Mouse (Mus musculus): ENCODE measurements around the gene Ier3. TPM values are rescaled to one million over a fixed set of nuclear protein-coding genes. Genes with fewer than 3 reads are reported as not detected.

The Ier3 gene
- polyA plus RNA-seq, 1 experiment from 2014 or later: 205 TPM

DNA sequence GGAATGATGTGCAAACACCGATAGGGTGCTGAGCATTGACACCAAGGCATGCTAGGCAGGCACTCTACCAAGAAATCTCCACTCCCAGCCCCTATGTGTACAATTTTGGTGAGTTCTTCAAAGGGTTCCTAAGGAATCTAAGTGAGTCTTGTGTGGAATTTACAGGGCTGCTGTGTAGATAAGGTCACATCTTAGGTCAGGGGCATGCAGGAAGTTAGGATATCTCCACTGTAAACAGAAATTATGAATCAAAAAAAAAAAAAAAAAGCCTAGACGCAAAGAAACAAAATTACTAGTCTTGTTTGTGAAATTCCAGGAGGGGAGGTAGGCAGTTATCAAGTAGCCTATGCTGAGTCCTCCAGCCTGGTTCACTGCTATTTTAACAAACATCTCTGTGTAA, 28.6 kb upstream of the Ier3 start:
- TF ChIP-seq CTCF (IDR thresholded peaks at IDR 0.05): no peak
- peak; percentile 67 for TF ChIP-seq EP300 (IDR thresholded peaks at IDR 0.05)
- WGBS: 29% methylated on average over 2 of the region's 2 CpGs

DNA sequence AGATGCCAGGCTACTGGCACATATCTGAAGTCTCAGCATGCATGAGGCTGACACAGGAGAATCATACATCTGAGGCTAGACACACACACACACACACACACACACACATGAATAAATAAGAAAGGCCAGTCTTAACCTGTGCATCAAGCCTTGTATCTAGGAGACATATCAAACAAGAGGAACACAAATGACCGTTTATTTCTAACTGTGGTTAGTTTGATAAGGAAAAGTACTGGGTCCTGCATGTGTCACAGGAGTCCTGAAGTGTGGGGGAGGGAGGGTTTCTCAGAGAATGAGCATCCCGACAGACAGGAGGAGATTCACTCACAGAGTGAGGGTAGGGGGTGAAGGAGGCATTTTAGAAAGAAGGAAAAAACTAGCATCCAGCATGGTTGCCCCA, 26.4 kb upstream of the Ier3 start:
- Histone ChIP-seq H3K27ac (ENCODE audit: low read length) (no peak overlapping the region), H3K36me3 (ENCODE audit: insufficient read depth, low read length) (no peaks in the 10 kb centered on the region), H3K4me3 (ENCODE audit: low read depth, low read length) (no peak overlapping the region), H3K9me3 (ENCODE audit: low read length) (no peaks in the 10 kb centered on the region), H3K4me1 (ENCODE audit: insufficient read depth, low read depth, low read length) (no peaks in the 10 kb centered on the region), H3K9ac (replicated peaks; ENCODE audit: low read depth) (no peak overlapping the region), H3K27me3 (replicated peaks; ENCODE audit: insufficient read depth, low read length) (no peaks in the 10 kb centered on the region), H3K4me2 (replicated peaks; ENCODE audit: low read depth, low read length) (no peak overlapping the region)
- TF ChIP-seq CTCF (IDR thresholded peaks at IDR 0.05): no peak
- no peak for TF ChIP-seq EP300 (IDR thresholded peaks at IDR 0.05)
- WGBS: 27% methylated on average over 2 of the region's 2 CpGs
- ATAC-seq: no peak
- no peak for DNase-seq (ENCODE audit: low spot score)

More for the DNA sequence above, 28.6 kb upstream of the Ier3 start:
- peak; percentile 50; the same call in 1 of the 2 replicates for ATAC-seq
- no peak overlapping the region for H3K4me2 ChIP-seq (replicated peaks; ENCODE audit: low read depth, low read length)
- no peaks in the 10 kb centered on the region for H3K36me3 ChIP-seq (ENCODE audit: insufficient read depth, low read length)
- no peak overlapping the region for H3K27ac ChIP-seq (ENCODE audit: low read length)
- H3K4me1 ChIP-seq (ENCODE audit: insufficient read depth, low read depth, low read length): no peaks in the 10 kb centered on the region
- no peak overlapping the region for H3K9ac ChIP-seq (replicated peaks; ENCODE audit: low read depth)
- H3K4me3 ChIP-seq (ENCODE audit: low read depth, low read length): no peak overlapping the region
- DNase-seq (ENCODE audit: low spot score): no peak
- H3K27me3 ChIP-seq (replicated peaks; ENCODE audit: insufficient read depth, low read length): no peaks in the 10 kb centered on the region
- H3K9me3 ChIP-seq (ENCODE audit: low read length): no peaks in the 10 kb centered on the region

DNA sequence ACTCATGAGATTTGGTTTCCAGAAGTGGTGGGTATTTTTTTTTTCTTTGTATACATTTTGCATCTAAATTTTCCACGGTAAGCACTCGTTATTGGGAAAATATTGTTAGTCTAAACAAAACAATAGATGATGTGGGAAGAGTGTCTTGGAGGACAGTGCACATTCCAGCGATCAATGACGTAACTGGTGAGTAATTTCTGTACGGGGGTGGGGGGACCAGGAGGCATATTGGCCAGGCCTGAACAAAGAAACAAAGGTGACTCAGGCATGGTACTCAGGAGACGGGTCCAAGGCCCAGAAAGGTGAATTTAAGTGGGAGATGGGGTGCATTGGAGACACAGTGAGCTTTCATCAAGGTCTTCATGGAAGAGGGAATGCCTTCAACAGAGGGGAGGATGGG, 25.8 kb upstream of the Ier3 start:
- no peak overlapping the region for H3K4me3 ChIP-seq (ENCODE audit: low read depth, low read length)
- no peak overlapping the region for H3K4me2 ChIP-seq (replicated peaks; ENCODE audit: low read depth, low read length)
- no peak overlapping the region for H3K9ac ChIP-seq (replicated peaks; ENCODE audit: low read depth)
- no peak for DNase-seq (ENCODE audit: low spot score)
- H3K36me3 ChIP-seq (ENCODE audit: insufficient read depth, low read length): no peaks in the 10 kb centered on the region
- no peaks in the 10 kb centered on the region for H3K27me3 ChIP-seq (replicated peaks; ENCODE audit: insufficient read depth, low read length)
- WGBS: 67% methylated on average over 6 of the region's 6 CpGs
- no peaks in the 10 kb centered on the region for H3K9me3 ChIP-seq (ENCODE audit: low read length)
- ATAC-seq: no peak
- H3K27ac ChIP-seq (ENCODE audit: low read length): no peak overlapping the region
- no peak for TF ChIP-seq CTCF (IDR thresholded peaks at IDR 0.05)
- no peak for TF ChIP-seq EP300 (IDR thresholded peaks at IDR 0.05)
- H3K4me1 ChIP-seq (ENCODE audit: insufficient read depth, low read depth, low read length): peaks cover under 1% of the 10 kb centered on the region; the same call in 1 of the 2 replicates

DNA sequence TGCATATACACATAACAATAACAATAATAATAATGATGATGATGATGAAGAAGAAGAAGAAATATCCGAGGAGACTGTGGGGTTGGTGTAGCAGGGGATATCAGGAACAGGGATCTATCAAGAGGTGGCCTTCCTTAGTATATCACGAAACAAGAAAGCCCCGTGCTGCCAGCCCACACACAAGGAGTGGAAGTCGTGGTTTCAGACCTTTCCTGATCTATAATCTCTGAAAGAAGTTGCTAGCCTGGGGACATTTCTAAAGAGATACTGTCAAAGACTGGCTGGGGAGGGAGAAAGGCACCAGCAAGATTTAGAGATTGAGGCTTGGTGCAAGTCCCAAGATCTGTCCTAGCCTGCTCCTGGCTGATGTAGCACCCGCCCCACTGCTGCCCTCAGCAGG, 24.6 kb upstream of the Ier3 start:
- Histone ChIP-seq H3K4me1 (ENCODE audit: insufficient read depth, low read depth, low read length) (peaks cover 3% of the 10 kb centered on the region; the same call in 1 of the 2 replicates), H3K4me2 (replicated peaks; ENCODE audit: low read depth, low read length) (no peak overlapping the region), H3K9me3 (ENCODE audit: low read length) (no peaks in the 10 kb centered on the region), H3K27ac (ENCODE audit: low read length) (no peak overlapping the region), H3K9ac (replicated peaks; ENCODE audit: low read depth) (no peak overlapping the region), H3K36me3 (ENCODE audit: insufficient read depth, low read length) (no peaks in the 10 kb centered on the region), H3K4me3 (ENCODE audit: low read depth, low read length) (no peak overlapping the region), H3K27me3 (replicated peaks; ENCODE audit: insufficient read depth, low read length) (no peaks in the 10 kb centered on the region)
- TF ChIP-seq CTCF (IDR thresholded peaks at IDR 0.05): no peak
- no peak for TF ChIP-seq EP300 (IDR thresholded peaks at IDR 0.05)
- no peak for DNase-seq (ENCODE audit: low spot score)
- ATAC-seq: no peak
- WGBS: 60% methylated on average over 5 of the region's 5 CpGs

DNA sequence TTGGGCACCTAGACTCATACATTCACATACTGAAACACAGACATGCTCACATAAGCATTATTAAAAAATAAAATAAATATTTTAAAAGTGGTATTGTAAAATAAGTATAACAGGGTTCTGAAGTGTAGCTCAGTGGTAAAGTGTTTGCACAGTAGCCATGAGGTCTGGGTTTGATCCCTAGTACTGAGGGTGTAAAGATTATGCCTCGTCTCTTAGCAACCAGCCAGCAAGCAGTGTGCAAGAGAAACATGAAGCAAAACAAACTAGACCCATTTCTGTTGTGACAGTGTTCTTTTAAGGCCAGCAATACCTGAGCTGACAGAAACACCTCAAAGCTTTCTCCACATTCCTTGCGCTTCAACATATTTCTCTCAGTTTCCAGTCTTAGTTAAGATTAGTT, 20.6 kb upstream of the Ier3 start:
- 76% methylated on average over 2 of the region's 2 CpGs for WGBS
- H3K4me1 ChIP-seq (ENCODE audit: insufficient read depth, low read depth, low read length): peaks cover 3% of the 10 kb centered on the region; the same call in 1 of the 2 replicates

DNA sequence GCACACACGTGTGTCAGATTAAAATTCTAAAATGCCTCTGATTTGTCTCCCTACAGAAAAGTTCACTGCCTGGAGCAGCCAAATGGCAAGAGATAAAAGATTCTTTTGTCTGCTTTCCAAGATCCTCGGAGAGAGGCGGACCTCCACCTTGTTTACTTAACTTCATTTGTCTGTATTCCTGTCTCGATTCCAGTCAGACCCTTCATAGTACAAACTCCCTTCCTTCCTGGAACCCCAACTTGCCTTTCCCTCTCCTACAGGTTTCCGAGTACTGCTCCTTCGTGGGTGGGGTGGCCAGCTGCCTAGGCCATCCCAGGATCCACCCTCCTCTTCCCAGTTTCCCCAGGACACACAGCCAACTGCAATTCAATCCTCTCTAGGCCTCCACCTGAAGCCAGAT, 18.5 kb upstream of the Ier3 start:
- TF ChIP-seq EP300 (IDR thresholded peaks at IDR 0.05): peak; percentile 89
- no peak for TF ChIP-seq CTCF (IDR thresholded peaks at IDR 0.05)
- Histone ChIP-seq H3K36me3 (ENCODE audit: insufficient read depth, low read length) (no peaks in the 10 kb centered on the region), H3K9ac (replicated peaks; ENCODE audit: low read depth) (no peak overlapping the region), H3K4me3 (ENCODE audit: low read depth, low read length) (no peak overlapping the region), H3K27ac (ENCODE audit: low read length) (peak overlapping the region; percentile 59; the same call in 1 of the 2 replicates), H3K4me1 (ENCODE audit: insufficient read depth, low read depth, low read length) (peaks cover 3% of the 10 kb centered on the region; the same call in 1 of the 2 replicates), H3K4me2 (replicated peaks; ENCODE audit: low read depth, low read length) (no peak overlapping the region), H3K27me3 (replicated peaks; ENCODE audit: insufficient read depth, low read length) (no peaks in the 10 kb centered on the region), H3K9me3 (ENCODE audit: low read length) (no peaks in the 10 kb centered on the region)
- 27% methylated on average over 6 of the region's 6 CpGs for WGBS
- ATAC-seq (peak; percentile 49), DNase-seq (ENCODE audit: low spot score) (peak; percentile 54)

More for the DNA sequence above, 20.6 kb upstream of the Ier3 start:
- Histone ChIP-seq H3K27ac (ENCODE audit: low read length) (0 out of 2 replicates have a peak overlapping the region, but pooled peaks have one; percentile 43), H3K9me3 (ENCODE audit: low read length) (no peaks in the 10 kb centered on the region), H3K4me3 (ENCODE audit: low read depth, low read length) (no peak overlapping the region), H3K36me3 (ENCODE audit: insufficient read depth, low read length) (no peaks in the 10 kb centered on the region), H3K27me3 (replicated peaks; ENCODE audit: insufficient read depth, low read length) (no peaks in the 10 kb centered on the region), H3K4me2 (replicated peaks; ENCODE audit: low read depth, low read length) (no peak overlapping the region), H3K9ac (replicated peaks; ENCODE audit: low read depth) (no peak overlapping the region)
- peak; percentile 63 for DNase-seq (ENCODE audit: low spot score)
- peak; percentile 65 for ATAC-seq
- no peak for TF ChIP-seq EP300 (IDR thresholded peaks at IDR 0.05)
- no peak for TF ChIP-seq CTCF (IDR thresholded peaks at IDR 0.05)

Data from lung, postnatal 0 days (tissue).